Mouse (Mus musculus): Measurements from ENCODE around the gene Yaf2. TPM values are rescaled to one million over a fixed set of nuclear protein-coding genes. Genes with fewer than 3 reads are reported as not detected.
A peak's percentile ranks its signal among the peaks of the same experiment; 100 is the strongest.

Gene Yaf2
- polyA plus RNA-seq, 1 experiment from 2014 or later, result 17.8 TPM

- H3K36me3 ChIP-seq (ENCODE audit: inconsistent target), result no peaks in the 10 kb centered on the region
- H3K79me2 ChIP-seq (ENCODE audit: inconsistent target), result peaks cover 56% of the 10 kb centered on the region
- peak overlapping the region; percentile 78 for H3K4me3 ChIP-seq (ENCODE audit: inconsistent target)
- 38% methylated on average over 19 of the region's 19 CpGs for WGBS (ENCODE audit: missing documents)
- H3K27ac ChIP-seq, result peak overlapping the region; percentile 38
These were observed 62.7 kb downstream of the Yaf2 start for GRCm38 (mm10) chr15:93273788-93274678.

GRCm38 (mm10) chr15:93272948-93273347, 63.8 kb downstream of the Yaf2 start:
- no peak overlapping the region for H3K27ac ChIP-seq
- peaks cover 67% of the 10 kb centered on the region for H3K79me2 ChIP-seq (ENCODE audit: inconsistent target)
- no peak overlapping the region for H3K4me3 ChIP-seq (ENCODE audit: inconsistent target)
- no peaks in the 10 kb centered on the region for H3K36me3 ChIP-seq (ENCODE audit: inconsistent target)
- 57% methylated on average over 9 of the region's 9 CpGs for WGBS (ENCODE audit: missing documents)

GRCm38 (mm10) chr15:93270289-93270855, 66.4 kb downstream of the Yaf2 start:
- Histone ChIP-seq H3K27ac (peak overlapping the region; percentile 25; the same call in 1 of the 2 replicates), H3K79me2 (ENCODE audit: inconsistent target) (peaks cover 93% of the 10 kb centered on the region), H3K4me3 (ENCODE audit: inconsistent target) (no peak overlapping the region), H3K36me3 (ENCODE audit: inconsistent target) (no peaks in the 10 kb centered on the region)
- WGBS (ENCODE audit: missing documents), result 34% methylated on average over 9 of the region's 9 CpGs

DNA sequence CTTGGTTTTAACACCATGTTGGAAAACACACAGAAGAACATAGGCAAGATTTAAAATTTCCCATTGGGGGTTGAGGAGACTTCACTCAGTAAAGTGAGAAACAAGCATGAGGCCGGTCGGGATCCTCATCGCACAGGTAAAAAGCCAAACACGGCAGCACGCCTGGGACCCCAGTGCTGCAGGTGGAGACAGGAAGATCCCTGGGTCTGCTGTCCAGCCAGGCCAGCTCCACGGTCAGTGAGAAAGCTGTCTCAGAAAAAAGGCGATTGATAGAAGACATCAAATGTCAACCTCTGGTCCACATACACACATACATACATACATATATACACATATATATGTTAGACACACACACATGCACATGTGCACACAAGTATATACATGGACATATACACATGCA, 67.2 kb downstream of the Yaf2 start:
- Histone ChIP-seq H3K4me3 (ENCODE audit: inconsistent target) (no peak overlapping the region), H3K36me3 (ENCODE audit: inconsistent target) (no peaks in the 10 kb centered on the region), H3K79me2 (ENCODE audit: inconsistent target) (peaks cover 100% of the 10 kb centered on the region), H3K27ac (no peak overlapping the region)
- 90% methylated on average over 7 of the region's 7 CpGs for WGBS (ENCODE audit: missing documents)

GRCm38 (mm10) chr15:93268001-93268400, 68.7 kb downstream of the Yaf2 start:
- Histone ChIP-seq H3K79me2 (ENCODE audit: inconsistent target) (peaks cover 100% of the 10 kb centered on the region), H3K4me3 (ENCODE audit: inconsistent target) (no peak overlapping the region), H3K36me3 (ENCODE audit: inconsistent target) (no peaks in the 10 kb centered on the region), H3K27ac (no peak overlapping the region)
- 54% methylated on average over 1 of the region's 1 CpGs for whole genome bisulfite sequencing (ENCODE audit: missing documents)

DNA sequence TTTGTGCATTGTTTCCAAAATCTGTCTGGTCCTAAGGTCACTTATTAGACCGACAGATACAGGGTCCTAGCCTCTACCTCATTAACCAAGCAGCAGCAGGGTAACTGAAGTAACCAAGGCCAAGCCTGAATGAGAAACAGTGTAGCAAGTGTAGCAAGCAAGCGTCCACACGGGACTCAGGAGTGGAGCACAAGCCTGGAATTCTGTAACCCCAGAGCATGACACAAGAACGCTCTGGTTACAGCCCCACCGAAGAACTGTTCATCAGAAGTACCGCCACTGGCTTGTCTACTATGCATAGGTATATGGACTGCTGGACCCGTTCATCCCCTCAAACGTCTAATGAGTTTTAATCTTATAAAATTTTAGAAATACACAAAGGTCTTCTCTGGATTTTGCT, 69.3 kb downstream of the Yaf2 start:
- H3K36me3 ChIP-seq (ENCODE audit: inconsistent target), result no peaks in the 10 kb centered on the region
- H3K79me2 ChIP-seq (ENCODE audit: inconsistent target), result peaks cover 100% of the 10 kb centered on the region
- WGBS (ENCODE audit: missing documents), result 90% methylated on average over 8 of the region's 8 CpGs
- no peak overlapping the region for H3K27ac ChIP-seq
- H3K4me3 ChIP-seq (ENCODE audit: inconsistent target), result no peak overlapping the region

GRCm38 (mm10) chr15:93266361-93266760, 70.4 kb downstream of the Yaf2 start:
- H3K4me3 ChIP-seq (ENCODE audit: inconsistent target), result no peak overlapping the region
- H3K27ac ChIP-seq, result no peak overlapping the region
- WGBS (ENCODE audit: missing documents), result 95% methylated on average over 16 of the region's 16 CpGs
- peaks cover 100% of the 10 kb centered on the region for H3K79me2 ChIP-seq (ENCODE audit: inconsistent target)
- peaks cover 1% of the 10 kb centered on the region; the same call in 1 of the 2 replicates for H3K36me3 ChIP-seq (ENCODE audit: inconsistent target)

DNA sequence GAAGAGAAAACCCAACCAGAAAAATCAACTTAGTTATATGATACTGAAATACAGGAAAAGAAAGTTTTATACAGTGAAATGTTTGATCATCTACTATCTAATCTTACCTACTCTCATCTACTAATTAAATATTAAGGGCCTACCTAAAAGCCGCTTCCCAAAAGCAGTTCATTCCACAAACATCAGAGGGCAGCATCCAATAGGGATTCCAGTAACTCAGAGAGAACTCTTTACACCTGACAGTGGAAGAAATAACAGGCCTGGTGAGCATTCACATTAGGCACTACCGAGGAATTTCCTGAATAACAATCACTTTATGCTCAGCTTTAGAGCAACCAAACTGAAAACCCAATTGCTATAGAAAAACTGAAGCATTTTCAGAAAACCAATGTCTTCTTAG, 71.0 kb downstream of the Yaf2 start:
- Histone ChIP-seq H3K36me3 (ENCODE audit: inconsistent target) (peaks cover 5% of the 10 kb centered on the region; the same call in 1 of the 2 replicates), H3K27ac (no peak overlapping the region), H3K4me3 (ENCODE audit: inconsistent target) (no peak overlapping the region), H3K79me2 (ENCODE audit: inconsistent target) (peaks cover 100% of the 10 kb centered on the region)
- 63% methylated on average over 2 of the region's 2 CpGs for WGBS (ENCODE audit: missing documents)

DNA sequence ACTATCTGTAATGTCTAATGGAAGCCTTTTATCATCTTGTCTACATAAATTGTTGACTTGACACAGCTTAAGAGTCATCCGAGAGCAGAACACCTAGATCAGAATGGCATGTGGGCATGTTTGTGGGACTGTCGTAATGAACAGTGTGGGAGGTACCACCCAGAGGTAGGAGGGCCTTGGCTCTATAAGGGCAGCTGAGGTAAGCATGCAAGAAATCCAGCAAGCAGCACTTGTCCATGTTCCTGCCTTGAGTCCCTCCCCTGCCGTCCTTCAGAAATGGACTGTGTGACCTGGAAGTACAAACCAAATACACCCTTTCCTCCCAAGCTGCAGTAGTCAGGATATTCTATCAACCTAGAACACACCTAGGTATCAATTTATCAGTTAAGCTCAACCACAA, 71.5 kb downstream of the Yaf2 start:
- WGBS (ENCODE audit: missing documents), result 90% methylated on average over 3 of the region's 3 CpGs
- Histone ChIP-seq H3K79me2 (ENCODE audit: inconsistent target) (peaks cover 100% of the 10 kb centered on the region), H3K27ac (no peak overlapping the region), H3K36me3 (ENCODE audit: inconsistent target) (peaks cover 5% of the 10 kb centered on the region; the same call in 1 of the 2 replicates), H3K4me3 (ENCODE audit: inconsistent target) (no peak overlapping the region)

DNA sequence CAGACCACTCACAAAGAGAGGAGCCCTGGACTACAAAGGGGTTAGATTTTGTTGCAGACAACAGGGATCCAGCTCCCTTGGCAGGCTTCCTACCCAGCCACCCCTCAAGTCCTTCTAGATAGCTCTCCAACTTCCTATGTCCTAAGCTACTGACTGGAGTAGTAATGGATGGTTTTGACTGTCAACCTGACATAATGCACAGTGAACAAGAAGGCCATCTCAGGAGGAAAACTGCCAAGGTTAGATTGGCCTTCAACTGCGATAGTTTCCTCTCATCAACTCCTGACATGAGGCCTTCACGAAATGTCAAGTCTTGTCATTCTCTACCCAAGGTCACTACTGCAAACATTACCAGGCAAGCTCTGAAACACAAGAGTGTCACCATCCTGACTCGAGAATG, 72.5 kb downstream of the Yaf2 start:
- Histone ChIP-seq H3K36me3 (ENCODE audit: inconsistent target) (peaks cover 5% of the 10 kb centered on the region; the same call in 1 of the 2 replicates), H3K27ac (no peak overlapping the region), H3K4me3 (ENCODE audit: inconsistent target) (no peak overlapping the region), H3K79me2 (ENCODE audit: inconsistent target) (peaks cover 100% of the 10 kb centered on the region)
- 93% methylated on average over 3 of the region's 3 CpGs for WGBS (ENCODE audit: missing documents)

DNA sequence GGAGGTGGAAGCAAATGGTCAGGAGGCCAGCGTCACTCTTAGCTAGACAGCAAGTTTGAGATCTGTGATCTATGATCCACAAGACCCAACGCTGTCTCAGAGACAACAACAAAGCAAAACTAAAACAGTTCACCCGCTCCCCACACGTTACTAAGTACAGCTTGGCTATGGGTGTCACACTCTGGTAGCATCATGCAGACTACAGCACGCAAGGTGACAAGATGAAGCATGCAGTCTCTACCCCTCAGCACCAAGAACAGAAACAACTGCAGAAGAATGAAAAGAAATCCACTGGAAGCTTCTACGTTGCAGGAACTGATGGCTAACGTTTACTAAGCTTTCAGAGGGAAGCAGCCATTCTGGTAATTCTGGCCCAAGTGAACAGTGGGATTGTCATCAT, 73.2 kb downstream of the Yaf2 start:
- 97% methylated on average over 7 of the region's 7 CpGs for WGBS (ENCODE audit: missing documents)
- peaks cover 93% of the 10 kb centered on the region for H3K79me2 ChIP-seq (ENCODE audit: inconsistent target)
- H3K36me3 ChIP-seq (ENCODE audit: inconsistent target), result peaks cover 11% of the 10 kb centered on the region
- no peak overlapping the region for H3K27ac ChIP-seq
- no peak overlapping the region for H3K4me3 ChIP-seq (ENCODE audit: inconsistent target)

- H3K79me2 ChIP-seq (ENCODE audit: inconsistent target), result peaks cover 86% of the 10 kb centered on the region
- H3K4me3 ChIP-seq (ENCODE audit: inconsistent target), result no peak overlapping the region
- peaks cover 17% of the 10 kb centered on the region for H3K36me3 ChIP-seq (ENCODE audit: inconsistent target)
- WGBS (ENCODE audit: missing documents), result 77% methylated on average over 4 of the region's 5 CpGs
- H3K27ac ChIP-seq, result no peak overlapping the region
These were observed 73.9 kb downstream of the Yaf2 start for GRCm38 (mm10) chr15:93262818-93263217.

DNA sequence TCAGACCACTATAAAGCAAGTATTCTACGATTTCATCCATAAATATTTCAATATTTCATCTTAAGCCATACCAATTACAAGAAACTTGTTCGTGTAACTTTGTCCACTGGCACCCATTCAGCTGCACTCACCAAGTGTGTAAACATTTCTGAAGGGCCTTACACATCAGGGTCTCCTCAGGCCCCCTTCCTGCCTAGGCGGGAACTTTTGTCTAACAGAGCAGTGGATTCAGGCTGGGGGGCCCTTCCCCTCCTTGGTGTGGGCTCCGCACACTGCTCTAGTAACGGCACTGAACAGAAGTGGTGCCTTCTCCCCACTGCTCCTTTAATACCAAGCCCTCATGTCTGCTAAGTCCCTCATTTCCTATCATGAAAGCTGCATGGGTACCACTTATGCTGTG, 74.5 kb downstream of the Yaf2 start:
- Histone ChIP-seq H3K27ac (no peak overlapping the region), H3K79me2 (ENCODE audit: inconsistent target) (peaks cover 80% of the 10 kb centered on the region), H3K36me3 (ENCODE audit: inconsistent target) (peaks cover 21% of the 10 kb centered on the region), H3K4me3 (ENCODE audit: inconsistent target) (no peak overlapping the region)
- 96% methylated on average over 5 of the region's 5 CpGs for WGBS (ENCODE audit: missing documents)

- Histone ChIP-seq H3K79me2 (ENCODE audit: inconsistent target) (peaks cover 57% of the 10 kb centered on the region), H3K4me3 (ENCODE audit: inconsistent target) (no peak overlapping the region), H3K27ac (no peak overlapping the region), H3K36me3 (ENCODE audit: inconsistent target) (peaks cover 35% of the 10 kb centered on the region)
- 26% methylated on average over 8 of the region's 8 CpGs for WGBS (ENCODE audit: missing documents)
These were observed 76.8 kb downstream of the Yaf2 start for GRCm38 (mm10) chr15:93259933-93260332.

GRCm38 (mm10) chr15:93255295-93255694, 81.4 kb downstream of the Yaf2 start:
- WGBS (ENCODE audit: missing documents), result 98% methylated on average over 10 of the region's 10 CpGs
- no peak overlapping the region for H3K4me3 ChIP-seq (ENCODE audit: inconsistent target)
- no peak overlapping the region for H3K27ac ChIP-seq
- peaks cover 34% of the 10 kb centered on the region; the same call in 1 of the 2 replicates for H3K36me3 ChIP-seq (ENCODE audit: inconsistent target)
- peaks cover 19% of the 10 kb centered on the region; the same call in 1 of the 2 replicates for H3K79me2 ChIP-seq (ENCODE audit: inconsistent target)

Measured in macrophage (primary cell).